Mouse (Mus musculus) myocyte (in vitro differentiated cells): ENCODE results near the gene Nr1d1. TPM values are rescaled to one million over a fixed set of nuclear protein-coding genes. Genes with fewer than 3 reads are reported as not detected.
A peak's percentile ranks its signal among the peaks of the same experiment; 100 is the strongest.

Experiments
- H3K27me3 ChIP-seq: one replicate; pipeline ENCODE4 v1.6.1; 2011; ENCODE audit not compliant: control insufficient read depth, insufficient read depth, insufficient read length
- H3K36me3 ChIP-seq: one replicate; pipeline ENCODE4 v1.6.1; 2011; ENCODE audit not compliant: control insufficient read depth, insufficient read depth
- H3K4me2 ChIP-seq: one replicate; pipeline ENCODE4 v1.6.1; 2011; ENCODE audit warnings: low read depth, control low read depth
- H3K4me3 ChIP-seq: one replicate; pipeline ENCODE4 v1.5.1; 2011; ENCODE audit warnings: mild to moderate bottlenecking, control low read depth, moderate library complexity
- H3K79me2 ChIP-seq: one replicate; pipeline ENCODE4 v1.6.1; 2011; ENCODE audit not compliant: control insufficient read depth, insufficient read depth
- H3ac ChIP-seq: one replicate; pipeline ENCODE4 v1.6.1; 2011; ENCODE audit not compliant: control insufficient read depth, insufficient read length
- CEBPB ChIP-seq: IDR thresholded peaks from 2 replicates; pipeline ENCODE4 v1.6.1; 2011; ENCODE audit warnings: mild to moderate bottlenecking, moderate library complexity; ENCODE audit not compliant: poor library complexity, insufficient read depth, severe bottlenecking
- E2F4 ChIP-seq: IDR thresholded peaks from one replicate; pipeline ENCODE4 v1.6.1; 2011; ENCODE audit warnings: mild to moderate bottlenecking, control low read depth, moderate library complexity; ENCODE audit not compliant: insufficient read depth
- MAX ChIP-seq: IDR thresholded peaks from one replicate; pipeline ENCODE4 v1.6.1; 2011; ENCODE audit warnings: low read depth, mild to moderate bottlenecking, control low read depth
- MYOD1 ChIP-seq, 3 experiments: IDR thresholded peaks; one replicate each; pipeline ENCODE4 v1.6.1; 2011; ENCODE audit warnings: control low read depth in 2 of 3, low read depth in 2 of 3, mild to moderate bottlenecking in 2 of 3, moderate library complexity in 1 of 3; ENCODE audit not compliant: insufficient read length in 2 of 3, control insufficient read depth in 1 of 3
- MYOG ChIP-seq, 3 experiments: IDR thresholded peaks; one replicate each; pipeline ENCODE4 v1.6.1; 2011; ENCODE audit warnings: control low read depth in 2 of 3, low read depth in 2 of 3, mild to moderate bottlenecking in 2 of 3; ENCODE audit not compliant: insufficient read length in 2 of 3, control insufficient read depth in 1 of 3, insufficient read depth in 1 of 3
- POLR2A ChIP-seq: IDR thresholded peaks from one replicate; pipeline ENCODE4 v1.6.1; 2011; ENCODE audit warnings: low read depth, mild to moderate bottlenecking, control low read depth, moderate library complexity; ENCODE audit not compliant: insufficient read length
- POLR2AphosphoS2 ChIP-seq: IDR thresholded peaks from one replicate; pipeline ENCODE4 v1.6.1; 2011; ENCODE audit warnings: low read depth, control low read depth; ENCODE audit not compliant: insufficient read length
- REST ChIP-seq: IDR thresholded peaks from one replicate; pipeline ENCODE4 v1.6.1; 2011; ENCODE audit warnings: mild to moderate bottlenecking, control low read depth, moderate library complexity; ENCODE audit not compliant: insufficient read depth, insufficient read length
- SRF ChIP-seq: IDR thresholded peaks from one replicate; pipeline ENCODE4 v1.6.1; 2011; ENCODE audit warnings: low read depth; ENCODE audit not compliant: control insufficient read depth, insufficient read length
- TCF12 ChIP-seq: IDR thresholded peaks from one replicate; pipeline ENCODE4 v1.6.1; 2011; ENCODE audit warnings: mild to moderate bottlenecking, control low read depth; ENCODE audit not compliant: poor library complexity, insufficient read depth, severe bottlenecking
- TCF3 ChIP-seq: IDR thresholded peaks from one replicate; pipeline ENCODE4 v1.6.1; 2011; ENCODE audit warnings: low read depth, control low read depth; ENCODE audit not compliant: insufficient read length
- USF1 ChIP-seq: IDR thresholded peaks from one replicate; pipeline ENCODE4 v1.6.1; 2011; ENCODE audit warnings: low read depth, mild to moderate bottlenecking, control low read depth, moderate library complexity
- polyA plus RNA-seq: library from polyadenylated mRNA; unstranded; fragments of >200 nt; fragmentation: generic; extraction: Trizol; gene quantifications from one replicate; pipeline ENCODE4 v1.2.1, GENCODE M21; 2012; ENCODE audit warnings: missing spikeins

Nr1d1 gene
- polyA plus RNA-seq, 1 experiment: 49.1 TPM

GRCm38 (mm10) chr11:98745932-98746853, 28.9 kb downstream of the Nr1d1 start:
- Histone ChIP-seq H3ac (no peak overlapping the region), H3K36me3 (no peaks in the 10 kb centered on the region), H3K79me2 (peaks cover 21% of the 10 kb centered on the region), H3K27me3 (no peaks in the 10 kb centered on the region), H3K4me3 (peak overlapping the region; percentile 17), H3K4me2 (peak overlapping the region; percentile 87)
- no peak for TF ChIP-seq MYOD1 (IDR thresholded peaks at IDR 0.05; ENCODE audit: control insufficient read depth in 1 of 3, insufficient read length in 2 of 3, low read depth in 2 of 3)
- TF ChIP-seq USF1: no peak
- no peak for TF ChIP-seq E2F4
- TF ChIP-seq CEBPB: no peak
- TF ChIP-seq TCF3: no peak
- TF ChIP-seq TCF12: no peak
- TF ChIP-seq SRF: no peak
- no peak for TF ChIP-seq MAX
- TF ChIP-seq MYOG (IDR thresholded peaks at IDR 0.05; ENCODE audit: control insufficient read depth in 1 of 3, insufficient read depth in 1 of 3, insufficient read length in 2 of 3, low read depth in 2 of 3): no peak

- no peak overlapping the region for H3K4me3 ChIP-seq
These were observed 30.6 kb downstream of the Nr1d1 start for GRCm38 (mm10) chr11:98744456-98745019.

GRCm38 (mm10) chr11:98743655-98744345, 31.3 kb downstream of the Nr1d1 start:
- H3K36me3 ChIP-seq: no peaks in the 10 kb centered on the region
- peaks cover 7% of the 10 kb centered on the region for H3K79me2 ChIP-seq
- TF ChIP-seq POLR2AphosphoS2: no peak
- TF ChIP-seq POLR2A: no peak
- no peak for TF ChIP-seq MAX
- TF ChIP-seq CEBPB: no peak
- TF ChIP-seq REST: no peak
- TF ChIP-seq E2F4: no peak
- TF ChIP-seq MYOD1 (IDR thresholded peaks at IDR 0.05; ENCODE audit: control insufficient read depth in 1 of 3, insufficient read length in 2 of 3, low read depth in 2 of 3): peak in 1 of 3 experiments; percentile 30
- peak in 1 of 3 experiments; percentile 31 for TF ChIP-seq MYOG (IDR thresholded peaks at IDR 0.05; ENCODE audit: control insufficient read depth in 1 of 3, insufficient read depth in 1 of 3, insufficient read length in 2 of 3, low read depth in 2 of 3)
- TF ChIP-seq TCF12: no peak
- no peak for TF ChIP-seq USF1
- no peak for TF ChIP-seq TCF3
- TF ChIP-seq SRF: no peak
- no peak overlapping the region for H3ac ChIP-seq
- H3K4me3 ChIP-seq: peak overlapping the region; percentile 66
- no peaks in the 10 kb centered on the region for H3K27me3 ChIP-seq
- peak overlapping the region; percentile 76 for H3K4me2 ChIP-seq

More at GRCm38 (mm10) chr11:98744456-98745019, 30.6 kb downstream of the Nr1d1 start:
- TF ChIP-seq E2F4: no peak
- TF ChIP-seq TCF12: no peak
- TF ChIP-seq USF1: no peak
- no peak for TF ChIP-seq MAX
- TF ChIP-seq MYOG (IDR thresholded peaks at IDR 0.05; ENCODE audit: control insufficient read depth in 1 of 3, insufficient read depth in 1 of 3, insufficient read length in 2 of 3, low read depth in 2 of 3): no peak
- no peak for TF ChIP-seq MYOD1 (IDR thresholded peaks at IDR 0.05; ENCODE audit: control insufficient read depth in 1 of 3, insufficient read length in 2 of 3, low read depth in 2 of 3)
- no peak for TF ChIP-seq TCF3
- no peak for TF ChIP-seq REST
- TF ChIP-seq POLR2AphosphoS2: no peak
- no peak for TF ChIP-seq SRF
- no peak for TF ChIP-seq CEBPB
- TF ChIP-seq POLR2A: no peak
- Histone ChIP-seq H3K27me3 (no peaks in the 10 kb centered on the region), H3K36me3 (no peaks in the 10 kb centered on the region), H3K79me2 (peaks cover 13% of the 10 kb centered on the region), H3K4me2 (peak overlapping the region; percentile 76), H3ac (no peak overlapping the region)

- TF ChIP-seq MYOG (IDR thresholded peaks at IDR 0.05; ENCODE audit: control insufficient read depth in 1 of 3, insufficient read depth in 1 of 3, insufficient read length in 2 of 3, low read depth in 2 of 3) (no peak), USF1 (no peak), E2F4 (no peak), SRF (no peak), TCF12 (no peak), POLR2A (no peak), TCF3 (no peak), CEBPB (no peak), MAX (no peak), REST (no peak), POLR2AphosphoS2 (no peak), MYOD1 (IDR thresholded peaks at IDR 0.05; ENCODE audit: control insufficient read depth in 1 of 3, insufficient read length in 2 of 3, low read depth in 2 of 3) (no peak)
- Histone ChIP-seq H3K36me3 (no peaks in the 10 kb centered on the region), H3K79me2 (peaks cover 7% of the 10 kb centered on the region), H3ac (peak overlapping the region; percentile 79), H3K4me3 (peak overlapping the region; percentile 66), H3K4me2 (peak overlapping the region; percentile 76), H3K27me3 (no peaks in the 10 kb centered on the region)
These were observed 32.5 kb downstream of the Nr1d1 start for GRCm38 (mm10) chr11:98742397-98743291.
